Mouse (Mus musculus) midbrain, embryonic 12.5 days (tissue): ENCODE measurements at regions not wholly inside any gene's neighbourhood (a gene's known extent, or its start where the extent isn't known, plus 50 kb on each side); places are given as distances from the start of the nearest gene placed in this dataset.
"Not testable (repeated sequence)": the region's sequence is repeated elsewhere in the genome, so short reads cannot be mapped to it uniquely, and the experiment has no call there.

Experiments
- ATAC-seq: fragments of 200-750 bp; cut with Nextera tagmentation; 2 replicates; pipeline ENCODE4 v1.8.0; 2017; ENCODE audit warnings: low read depth, moderate TSS enrichment, moderate library complexity; ENCODE audit not compliant: low FRiP score
- H3K27ac ChIP-seq: fragments of 300-500 bp; sonication (generic); replicated peaks from 2 replicates; pipeline ENCODE4 v1.5.1; 2016; ENCODE audit warnings: mild to moderate bottlenecking
- H3K27me3 ChIP-seq: fragments of 300-500 bp; sonication (generic); 2 replicates; pipeline ENCODE4 v1.6.1; 2016; ENCODE audit warnings: mild to moderate bottlenecking
- H3K36me3 ChIP-seq: fragments of 300-500 bp; sonication (generic); 2 replicates; pipeline ENCODE4 v1.6.1; 2016
- H3K4me1 ChIP-seq: fragments of 300-500 bp; sonication (generic); 2 replicates; pipeline ENCODE4 v1.6.1; 2016
- H3K4me2 ChIP-seq: fragments of 300-500 bp; sonication (generic); replicated peaks from 2 replicates; pipeline ENCODE4 v1.6.1; 2016; ENCODE audit warnings: mild to moderate bottlenecking, moderate library complexity
- H3K4me3 ChIP-seq: fragments of 300-500 bp; sonication (generic); 2 replicates; pipeline ENCODE4 v1.5.1; 2016; ENCODE audit warnings: mild to moderate bottlenecking
- H3K9ac ChIP-seq: fragments of 300-500 bp; sonication (generic); replicated peaks from 2 replicates; pipeline ENCODE4 v1.6.1; 2016; ENCODE audit warnings: mild to moderate bottlenecking, moderate library complexity
- H3K9me3 ChIP-seq: fragments of 300-500 bp; sonication (generic); 2 replicates; pipeline ENCODE4 v1.6.1; 2016; ENCODE audit warnings: mild to moderate bottlenecking
- WGBS: fragments of 180-500 bp; shearing (Covaris S2); methylation state at CpG from one replicate; pipeline ENCODE4 v1.1.7; 2016; 5-methylcytosine and 5-hydroxymethylcytosine counted together

GRCm38 (mm10) chr11:40159161-40159560 lies 535.8 kb downstream of the Mat2b start:
- H3K9ac ChIP-seq, H3K36me3 ChIP-seq, H3K9me3 ChIP-seq, H3K4me1 ChIP-seq, H3K27me3 ChIP-seq, H3K4me3 ChIP-seq, H3K4me2 ChIP-seq, ATAC-seq, H3K27ac ChIP-seq: not testable (repeated sequence)
- 83% methylated on average over 1 of the region's 1 CpGs for WGBS

GRCm38 (mm10) chr11:40149312-40149711 lies 545.7 kb downstream of the Mat2b start:
- no peaks in the 10 kb centered on the region for H3K9me3 ChIP-seq
- no peaks in the 10 kb centered on the region for H3K4me1 ChIP-seq
- H3K9ac ChIP-seq, result no peak overlapping the region
- H3K4me3 ChIP-seq, result no peak overlapping the region
- no peak overlapping the region for H3K4me2 ChIP-seq
- H3K27ac ChIP-seq, result no peak overlapping the region
- WGBS, result 28% methylated on average over 4 of the region's 4 CpGs
- H3K27me3 ChIP-seq, result no peaks in the 10 kb centered on the region
- H3K36me3 ChIP-seq, result no peaks in the 10 kb centered on the region
- no peak for ATAC-seq

DNA sequence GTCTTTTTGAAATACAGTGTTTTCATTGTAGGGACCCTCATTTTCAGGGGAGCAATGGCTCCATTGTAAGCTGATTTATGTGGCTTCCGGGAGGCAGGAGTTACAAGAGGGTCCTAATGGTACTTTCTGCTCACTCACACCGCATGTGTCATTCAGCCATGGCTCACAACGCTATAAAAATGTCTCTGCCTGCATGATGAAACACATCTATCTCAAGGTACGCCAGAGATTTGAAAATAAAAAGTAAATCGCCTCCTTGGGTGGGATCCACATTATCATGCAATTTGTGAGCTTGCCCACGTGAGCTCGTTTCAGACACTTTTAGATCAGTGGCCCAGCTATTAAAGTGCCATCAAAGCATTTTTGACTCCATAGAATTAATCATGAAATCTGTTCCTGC lies 557.2 kb downstream of the Mat2b start:
- no peaks in the 10 kb centered on the region for H3K4me1 ChIP-seq
- H3K4me2 ChIP-seq, result no peak overlapping the region
- 91% methylated on average over 7 of the region's 7 CpGs for WGBS
- no peaks in the 10 kb centered on the region for H3K27me3 ChIP-seq
- H3K27ac ChIP-seq, result no peak overlapping the region
- H3K9me3 ChIP-seq, result no peaks in the 10 kb centered on the region
- no peak overlapping the region for H3K9ac ChIP-seq
- no peak overlapping the region for H3K4me3 ChIP-seq
- no peaks in the 10 kb centered on the region for H3K36me3 ChIP-seq
- no peak for ATAC-seq

DNA sequence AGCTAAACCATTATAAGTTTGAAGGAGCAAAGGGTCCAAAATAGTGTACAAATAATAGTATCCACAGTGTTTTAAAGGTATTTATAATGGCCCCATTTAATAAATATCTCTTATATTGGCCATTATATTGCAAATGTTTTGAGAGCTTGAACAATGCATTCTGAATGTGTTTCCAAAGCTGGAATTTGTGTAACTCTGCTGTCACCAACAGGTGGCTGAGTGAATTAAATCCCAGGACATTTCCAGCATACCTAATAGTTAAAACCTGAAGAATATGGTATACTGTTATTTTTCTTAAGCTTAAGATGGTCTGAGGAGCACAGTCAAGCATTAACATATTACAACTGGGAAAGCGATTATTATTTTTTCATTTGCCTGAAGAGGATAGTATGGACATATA lies 592.4 kb downstream of the Mat2b start:
- Histone ChIP-seq H3K9ac (no peak overlapping the region), H3K9me3 (no peaks in the 10 kb centered on the region), H3K27me3 (no peaks in the 10 kb centered on the region), H3K27ac (no peak overlapping the region), H3K4me3 (no peak overlapping the region), H3K36me3 (no peaks in the 10 kb centered on the region), H3K4me1 (no peaks in the 10 kb centered on the region), H3K4me2 (no peak overlapping the region)
- 92% methylated on average over 1 of the region's 1 CpGs for WGBS
- no peak for ATAC-seq

DNA sequence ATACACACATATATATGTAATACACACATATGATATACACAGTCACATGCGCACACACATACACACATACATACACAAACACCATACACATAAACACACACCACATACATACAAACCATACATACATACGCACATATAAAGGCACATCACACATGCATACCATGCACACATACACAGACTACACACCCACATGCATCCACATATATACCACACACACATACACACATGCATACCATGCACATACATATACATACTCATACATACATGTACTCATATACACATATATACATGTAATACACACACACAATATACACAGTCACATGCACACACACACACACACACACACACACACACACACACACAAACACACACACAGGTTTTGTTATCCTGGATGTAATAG lies 620.7 kb downstream of the Mat2b start:
- no peaks in the 10 kb centered on the region for H3K4me1 ChIP-seq
- H3K4me3 ChIP-seq, result no peak overlapping the region
- WGBS, result 89% methylated on average over 2 of the region's 2 CpGs

GRCm38 (mm10) chr11:40050503-40050902 lies 644.5 kb downstream of the Mat2b start:
- no peaks in the 10 kb centered on the region for H3K9me3 ChIP-seq
- no peak for ATAC-seq
- H3K36me3 ChIP-seq, result no peaks in the 10 kb centered on the region
- no peaks in the 10 kb centered on the region for H3K27me3 ChIP-seq
- H3K4me3 ChIP-seq, result no peak overlapping the region
- no peak overlapping the region for H3K9ac ChIP-seq
- no peak overlapping the region for H3K27ac ChIP-seq
- no peak overlapping the region for H3K4me2 ChIP-seq
- WGBS, result 60% methylated on average over 1 of the region's 1 CpGs
- H3K4me1 ChIP-seq, result no peaks in the 10 kb centered on the region

More for the DNA sequence above, 620.7 kb downstream of the Mat2b start:
- no peaks in the 10 kb centered on the region for H3K9me3 ChIP-seq
- ATAC-seq, result no peak
- H3K9ac ChIP-seq, result no peak overlapping the region
- H3K27ac ChIP-seq, result no peak overlapping the region
- H3K36me3 ChIP-seq, result no peaks in the 10 kb centered on the region
- no peak overlapping the region for H3K4me2 ChIP-seq
- H3K27me3 ChIP-seq, result no peaks in the 10 kb centered on the region

GRCm38 (mm10) chr11:40027511-40027910 lies 667.5 kb downstream of the Mat2b start:
- no peak overlapping the region for H3K9ac ChIP-seq
- no peaks in the 10 kb centered on the region; the same call in 1 of the 2 replicates for H3K4me1 ChIP-seq
- no peaks in the 10 kb centered on the region for H3K36me3 ChIP-seq
- no peaks in the 10 kb centered on the region for H3K27me3 ChIP-seq
- H3K27ac ChIP-seq, result no peak overlapping the region
- no peak for ATAC-seq
- WGBS, result 89% methylated on average over 3 of the region's 3 CpGs
- no peak overlapping the region for H3K4me2 ChIP-seq
- H3K4me3 ChIP-seq, result no peak overlapping the region
- H3K9me3 ChIP-seq, result no peaks in the 10 kb centered on the region

DNA sequence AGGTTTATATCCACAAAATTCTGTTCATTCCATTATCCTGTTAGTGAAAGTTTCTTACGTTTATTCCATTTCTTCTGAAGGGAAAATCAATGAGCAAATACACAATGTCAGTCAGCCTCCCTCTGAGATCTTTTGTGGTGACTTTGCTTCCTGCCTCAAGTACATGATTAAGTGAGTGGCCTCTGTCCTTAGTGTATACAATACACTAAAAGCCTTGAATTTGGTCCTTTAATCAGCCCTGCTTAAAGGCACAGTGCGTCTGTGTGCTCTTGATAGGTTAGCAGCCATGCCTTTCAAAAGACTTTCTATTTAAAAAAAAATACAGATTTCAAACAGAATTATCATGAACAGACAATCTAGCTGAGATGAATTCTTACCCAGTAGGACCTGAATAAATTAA lies 695.5 kb downstream of the Mat2b start:
- ATAC-seq, result no peak

DNA sequence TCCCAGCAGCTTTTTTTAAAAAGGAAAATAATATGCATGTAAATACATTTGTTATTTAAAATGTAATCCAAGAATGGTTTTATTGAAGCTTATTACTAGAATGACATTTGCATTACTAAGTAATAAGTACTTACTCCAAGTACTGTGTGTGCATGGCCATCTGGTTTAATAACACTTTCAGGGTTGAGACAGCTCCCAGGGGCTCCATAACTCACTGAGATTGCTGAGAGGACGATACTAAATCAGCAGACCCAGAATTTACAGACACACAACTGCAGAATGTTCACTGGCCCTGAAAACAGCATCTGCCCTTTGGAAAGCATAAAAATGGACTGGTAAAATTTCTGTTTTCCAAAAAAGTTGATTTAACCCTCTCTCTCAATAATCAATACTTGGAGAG lies 696.4 kb downstream of the Mat2b start:
- H3K27me3 ChIP-seq, result no peaks in the 10 kb centered on the region
- no peak for ATAC-seq

More for the DNA sequence above, 695.5 kb downstream of the Mat2b start:
- Histone ChIP-seq H3K27ac (no peak overlapping the region), H3K27me3 (no peaks in the 10 kb centered on the region), H3K9ac (no peak overlapping the region), H3K4me2 (no peak overlapping the region), H3K36me3 (no peaks in the 10 kb centered on the region), H3K4me3 (no peak overlapping the region), H3K4me1 (no peaks in the 10 kb centered on the region), H3K9me3 (no peaks in the 10 kb centered on the region)
- 43% methylated on average over 2 of the region's 2 CpGs for WGBS

GRCm38 (mm10) chr11:39972585-39972984 lies 722.4 kb downstream of the Mat2b start:
- H3K9ac ChIP-seq, result no peak overlapping the region
- no peak overlapping the region for H3K4me3 ChIP-seq
- no peak overlapping the region for H3K4me2 ChIP-seq
- no peaks in the 10 kb centered on the region for H3K27me3 ChIP-seq
- H3K36me3 ChIP-seq, result no peaks in the 10 kb centered on the region
- WGBS, result 86% methylated on average over 4 of the region's 4 CpGs
- H3K27ac ChIP-seq, result no peak overlapping the region
- ATAC-seq, result no peak
- no peaks in the 10 kb centered on the region for H3K9me3 ChIP-seq
- no peaks in the 10 kb centered on the region for H3K4me1 ChIP-seq

More for the DNA sequence above, 696.4 kb downstream of the Mat2b start:
- no peak overlapping the region for H3K4me2 ChIP-seq
- H3K27ac ChIP-seq, result no peak overlapping the region
- no peaks in the 10 kb centered on the region for H3K9me3 ChIP-seq
- 55% methylated on average over 1 of the region's 1 CpGs for WGBS
- no peaks in the 10 kb centered on the region for H3K4me1 ChIP-seq
- no peak overlapping the region for H3K9ac ChIP-seq
- H3K36me3 ChIP-seq, result no peaks in the 10 kb centered on the region
- H3K4me3 ChIP-seq, result no peak overlapping the region

DNA sequence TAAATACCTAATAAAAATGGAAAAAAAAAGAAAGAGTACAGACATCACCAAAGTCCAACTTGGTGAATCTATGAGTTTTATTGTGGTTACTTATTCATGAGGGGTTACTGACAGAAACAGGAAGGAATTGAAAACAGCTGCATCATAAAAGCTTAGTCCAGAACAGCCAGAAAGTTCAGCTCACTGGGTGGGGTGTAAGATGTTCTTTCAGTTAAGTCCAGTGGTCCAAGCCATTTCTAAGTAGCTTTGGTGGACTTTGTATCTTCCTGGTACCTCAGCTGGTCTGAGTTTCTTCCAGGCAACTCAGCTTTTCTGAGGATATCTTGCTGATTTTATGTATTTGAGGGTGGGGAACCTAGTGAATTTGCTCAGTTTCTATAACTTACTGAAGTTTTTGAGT lies 731.3 kb downstream of the Mat2b start:
- Histone ChIP-seq H3K27ac (no peak overlapping the region), H3K9me3 (no peaks in the 10 kb centered on the region), H3K4me3 (no peak overlapping the region), H3K27me3 (no peaks in the 10 kb centered on the region), H3K36me3 (no peaks in the 10 kb centered on the region), H3K4me2 (no peak overlapping the region), H3K4me1 (no peaks in the 10 kb centered on the region), H3K9ac (no peak overlapping the region)
- no peak for ATAC-seq

GRCm38 (mm10) chr11:39954426-39954825 lies 740.6 kb downstream of the Mat2b start:
- no peak for ATAC-seq
- Histone ChIP-seq H3K9me3 (no peaks in the 10 kb centered on the region), H3K27me3 (no peaks in the 10 kb centered on the region), H3K4me2 (no peak overlapping the region), H3K4me3 (no peak overlapping the region), H3K36me3 (no peaks in the 10 kb centered on the region), H3K4me1 (no peaks in the 10 kb centered on the region), H3K27ac (no peak overlapping the region), H3K9ac (no peak overlapping the region)

DNA sequence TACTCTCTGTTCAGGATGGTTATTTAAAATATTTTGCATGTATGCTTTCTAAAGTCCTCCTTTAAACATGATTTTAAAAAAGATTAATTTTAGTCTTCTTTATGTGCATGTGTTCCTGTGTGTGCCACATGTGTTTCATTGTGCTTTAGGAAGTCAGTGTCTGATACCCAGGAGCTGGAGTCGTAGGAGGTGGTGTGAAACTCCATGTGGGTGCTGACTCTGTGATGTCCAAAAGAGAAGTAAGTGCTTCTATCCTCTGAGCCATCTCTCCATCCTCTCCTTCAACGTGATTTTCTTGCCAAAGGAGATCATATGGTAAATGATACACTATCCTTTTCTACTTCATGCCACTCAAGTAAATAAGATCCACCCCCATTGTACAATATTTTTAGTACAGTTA lies 750.8 kb downstream of the Mat2b start:
- H3K4me3 ChIP-seq, result no peak overlapping the region
- 84% methylated on average over 2 of the region's 2 CpGs for WGBS
- H3K36me3 ChIP-seq, result no peaks in the 10 kb centered on the region
- H3K9me3 ChIP-seq, result no peaks in the 10 kb centered on the region
- no peaks in the 10 kb centered on the region for H3K4me1 ChIP-seq
- H3K4me2 ChIP-seq, result no peak overlapping the region
- H3K27me3 ChIP-seq, result no peaks in the 10 kb centered on the region
- no peak overlapping the region for H3K27ac ChIP-seq
- ATAC-seq, result no peak
- H3K9ac ChIP-seq, result no peak overlapping the region
